Mouse (Mus musculus) thymus, postnatal 10 days (tissue): ENCODE measurements around the gene Art4.

Experiments used
- DNase-seq, 2 experiments: peaks; one replicate each; pipeline ENCODE4 v3.0.0; 2021; ENCODE audit warnings: low spot score in 2 of 2

The Art4 gene

DNA sequence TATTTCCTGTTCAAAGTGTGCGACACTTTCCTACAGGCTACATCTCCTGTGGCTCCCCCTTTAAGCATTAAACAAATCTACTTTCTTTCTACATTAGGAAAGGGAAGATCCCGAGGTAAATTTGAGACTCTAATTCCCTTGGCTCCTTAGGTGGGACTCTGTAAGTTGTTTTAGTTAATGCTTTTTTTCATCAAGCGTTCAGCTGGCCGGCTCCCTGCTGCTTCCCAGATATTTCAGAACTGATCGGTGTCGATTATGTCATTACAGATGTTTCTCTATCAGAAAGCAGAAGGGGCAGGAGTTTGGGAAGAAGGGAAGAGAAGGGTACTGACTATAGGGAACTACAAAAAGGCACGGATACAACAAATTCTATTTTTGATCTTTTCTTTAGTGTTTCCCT is 30.4 kb downstream of the Art4 start:
- DNase-seq, result no peak

- no peak for DNase-seq
Observed at GRCm38 (mm10) chr6:136824987-136825386, 32.5 kb downstream of the Art4 start.

DNA sequence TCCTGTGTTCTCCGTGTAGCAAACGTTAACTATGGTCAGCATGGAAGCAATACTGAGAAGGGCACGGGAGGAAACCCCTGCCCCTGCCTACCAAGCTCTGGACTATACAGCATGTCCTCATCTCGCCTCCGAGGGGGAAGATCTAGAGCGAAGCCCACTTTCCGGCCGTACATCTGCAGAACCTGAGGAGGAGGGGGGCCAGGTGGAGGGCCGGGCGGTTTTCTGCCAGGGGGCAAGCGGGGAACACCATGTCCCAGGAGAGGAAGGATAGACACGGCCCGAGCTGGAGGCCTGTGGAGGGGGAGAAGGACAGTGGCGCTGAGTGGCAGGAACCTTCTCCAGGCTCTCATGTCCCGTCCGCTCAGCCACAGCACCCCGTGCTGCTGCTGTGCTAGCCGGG is 36.4 kb downstream of the Art4 start:
- no peak for DNase-seq

- DNase-seq, result no peak
Observed at GRCm38 (mm10) chr6:136820381-136820780, 37.2 kb downstream of the Art4 start.

GRCm38 (mm10) chr6:136817549-136817948 is 40.0 kb downstream of the Art4 start:
- DNase-seq, result no peak

GRCm38 (mm10) chr6:136816826-136817225 is 40.7 kb downstream of the Art4 start:
- no peak for DNase-seq

DNA sequence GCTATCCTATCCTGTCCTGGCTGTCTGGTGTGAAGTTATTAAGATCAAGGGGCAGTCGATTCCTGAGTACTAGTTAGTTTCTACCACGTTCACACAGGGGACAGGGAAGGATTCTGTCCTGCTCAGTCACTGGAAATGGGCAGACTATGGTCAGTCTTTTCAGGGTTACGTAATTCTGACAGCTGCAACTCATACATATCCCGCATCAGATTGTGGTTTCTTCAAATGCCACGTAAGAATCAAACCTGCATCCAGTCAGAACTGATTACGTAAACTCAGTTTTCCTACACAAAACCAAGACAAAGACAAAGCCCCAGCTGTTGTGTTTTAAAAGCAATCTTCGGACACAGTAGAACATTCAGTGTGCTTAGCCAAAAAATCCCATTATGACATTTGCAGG is 42.2 kb downstream of the Art4 start:
- DNase-seq, result no peak

- DNase-seq, result no peak
Observed at GRCm38 (mm10) chr6:136813117-136813516, 44.4 kb downstream of the Art4 start.

DNA sequence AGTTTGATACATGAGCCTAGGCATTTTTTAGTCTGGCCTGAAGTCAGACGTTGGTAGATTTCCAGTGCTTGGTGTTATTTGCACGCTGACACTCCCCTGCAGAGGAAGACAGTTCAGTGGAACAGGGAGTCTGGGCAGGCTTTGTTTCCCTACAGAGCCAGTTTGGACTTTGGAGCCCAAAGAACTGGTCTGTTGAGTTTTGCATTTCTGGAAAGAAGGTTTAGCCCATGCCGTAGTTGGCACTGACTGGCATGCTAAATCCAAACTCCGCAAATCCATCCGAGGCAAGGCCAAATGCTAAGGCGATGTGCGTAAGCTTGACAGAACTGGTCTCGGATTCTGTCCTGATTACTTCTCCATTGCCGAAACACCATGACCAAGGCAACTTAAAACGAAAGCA is 46.3 kb downstream of the Art4 start:
- no peak for DNase-seq

DNA sequence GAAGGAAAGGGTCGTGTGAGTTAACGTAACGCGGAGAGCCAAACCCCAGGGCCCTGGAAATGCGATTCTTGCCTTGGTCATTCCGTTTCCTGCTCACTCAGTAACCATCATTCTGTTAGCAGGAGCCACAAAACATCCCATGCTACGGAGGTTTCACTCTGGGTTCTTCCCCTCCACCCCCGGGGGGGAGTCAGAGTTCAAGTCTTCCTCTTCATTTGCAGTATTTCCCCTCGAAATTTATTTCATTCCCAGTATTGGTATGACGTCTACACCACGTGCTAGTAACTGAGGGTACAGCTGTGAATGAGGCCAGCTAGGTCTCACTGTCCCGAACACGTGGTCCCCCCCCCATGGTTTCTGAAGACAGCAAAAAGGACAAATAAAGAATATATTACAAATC is 47.9 kb downstream of the Art4 start:
- DNase-seq, result no peak

DNA sequence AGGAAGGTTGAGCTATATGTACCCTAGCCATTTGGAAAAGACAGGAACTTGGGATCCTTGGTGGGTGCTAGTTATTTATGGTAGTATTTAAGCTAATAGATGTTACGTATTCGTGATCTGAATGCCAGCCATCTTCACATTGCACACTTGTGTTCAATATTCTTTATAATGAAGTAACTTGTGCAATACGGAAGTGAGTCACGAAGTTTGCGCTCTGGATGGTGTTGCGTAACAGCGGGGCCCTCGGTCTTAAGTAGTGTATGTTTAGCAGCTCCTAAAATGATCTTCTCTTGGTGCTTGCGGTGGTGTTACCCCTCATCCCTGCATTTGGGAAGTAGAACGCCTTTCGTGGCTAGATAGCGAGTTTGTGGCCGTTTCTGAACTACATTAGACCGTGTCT is 48.5 kb downstream of the Art4 start:
- peak in 1 of 2 experiments; percentile 33 for DNase-seq

DNA sequence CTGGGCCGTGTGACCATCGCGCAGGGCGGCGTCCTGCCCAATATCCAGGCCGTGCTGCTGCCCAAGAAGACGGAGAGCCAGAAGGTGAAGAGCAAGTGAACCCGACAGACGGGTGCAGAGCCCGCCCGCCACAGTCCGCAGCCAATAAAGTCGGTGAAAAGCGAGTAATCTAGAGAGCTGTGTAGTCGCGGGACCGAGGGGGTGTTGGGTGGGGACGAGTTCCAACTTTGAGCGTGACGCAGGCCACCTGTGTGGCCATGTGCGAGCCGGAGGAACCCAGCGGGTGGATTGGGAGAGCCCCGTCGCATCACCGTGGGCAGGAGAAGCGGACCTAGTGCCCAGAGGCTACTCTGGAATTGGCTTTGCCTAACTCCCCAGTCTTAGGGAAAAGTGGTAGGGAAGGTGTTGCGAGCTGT is 48.9 kb downstream of the Art4 start:
- peak in 1 of 2 experiments; percentile 31 for DNase-seq

DNA sequence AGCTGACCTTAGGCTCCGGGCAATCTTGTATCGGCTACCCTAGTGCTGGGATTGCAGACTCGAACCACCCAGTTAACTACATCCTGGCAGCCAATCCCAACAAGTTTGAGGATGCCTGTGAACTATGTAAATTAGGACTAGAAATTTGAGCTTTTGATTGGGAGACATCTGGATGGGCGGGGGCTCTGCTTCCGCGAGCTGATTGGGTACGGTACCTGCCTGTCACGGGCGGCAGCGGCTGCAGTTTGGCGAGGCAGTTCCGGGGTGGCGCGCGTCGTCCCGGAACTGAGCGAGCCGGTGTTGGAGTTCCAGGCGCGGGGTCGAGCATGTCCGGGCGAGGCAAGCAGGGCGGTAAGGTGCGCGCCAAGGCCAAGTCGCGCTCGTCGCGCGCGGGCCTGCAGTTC is 49.5 kb downstream of the Art4 start, which contains the start of gene H2afj:
TSS of gene H2afj (plus strand) at position 231 of the 404 bp plus-strand sequence.
- DNase-seq, result peak; percentile 97 to 100

- DNase-seq, result no peak
Observed at GRCm38 (mm10) chr6:136807395-136808013, 50.0 kb downstream of the Art4 start.

DNA sequence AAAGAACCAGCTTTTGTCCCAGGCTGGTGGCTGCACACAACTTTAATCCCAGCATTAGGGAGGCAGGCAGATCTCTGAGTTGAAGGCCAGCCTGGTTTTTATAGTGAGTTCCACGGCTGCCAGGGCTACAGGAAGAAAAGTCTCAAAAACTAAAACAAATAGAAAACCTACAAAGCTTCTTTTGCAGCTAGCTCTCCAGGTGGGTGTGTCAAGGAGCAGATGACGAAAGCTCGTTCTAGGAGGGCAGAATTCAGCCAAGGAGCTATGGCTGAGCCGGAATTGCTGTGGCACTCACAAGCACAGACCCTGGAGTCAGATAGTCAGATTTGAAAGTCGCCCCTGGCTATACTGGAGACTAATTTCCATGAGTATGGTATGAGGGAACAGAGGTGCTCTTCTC is 50.7 kb downstream of the Art4 start:
- DNase-seq, result no peak

- no peak for DNase-seq
Observed at GRCm38 (mm10) chr6:136805409-136805775, 52.1 kb downstream of the Art4 start.

DNA sequence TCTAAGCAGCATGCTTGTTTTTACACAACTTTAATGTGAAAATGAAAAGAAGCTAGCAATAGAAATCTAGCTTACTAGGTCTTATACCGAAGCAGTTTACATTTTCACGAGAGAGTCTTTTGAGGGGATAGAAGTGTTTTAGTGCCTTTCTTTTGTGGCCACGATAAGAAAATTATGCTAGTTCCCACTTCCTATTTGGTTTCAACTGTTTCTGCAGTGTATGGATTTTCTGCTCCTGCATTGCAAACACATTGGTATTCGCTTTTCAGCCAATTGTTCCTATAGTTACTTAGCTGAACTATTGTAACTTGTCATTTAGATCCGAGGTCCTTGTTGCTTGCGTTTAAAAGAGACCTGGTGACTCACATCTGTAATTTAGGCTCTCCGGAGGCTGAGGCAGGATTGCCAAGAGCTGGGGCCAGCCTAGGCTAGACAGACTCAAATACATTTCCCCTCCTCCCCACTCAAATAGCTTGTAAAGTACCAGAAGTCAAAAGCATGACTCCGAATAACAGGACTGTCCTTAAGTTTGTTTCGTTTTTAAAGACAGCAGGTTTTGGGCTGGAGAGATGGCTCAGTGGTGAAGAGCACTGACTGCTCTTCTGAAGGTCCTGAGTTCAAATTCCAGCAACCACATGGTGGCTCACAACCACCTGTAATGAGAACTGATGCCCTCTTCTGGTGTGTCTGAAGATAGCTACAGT is 52.7 kb downstream of the Art4 start:
- DNase-seq, result no peak

GRCm38 (mm10) chr6:136803739-136804633 is 53.5 kb downstream of the Art4 start, which contains the start of gene Hist4h4:
Gene Hist4h4 (minus strand): TSS chr6:136804415.
- peak; percentile 90 to 98 for DNase-seq

- peak in 1 of 2 experiments; percentile 14 for DNase-seq
Observed at GRCm38 (mm10) chr6:136803093-136803738, 54.3 kb downstream of the Art4 start.

DNA sequence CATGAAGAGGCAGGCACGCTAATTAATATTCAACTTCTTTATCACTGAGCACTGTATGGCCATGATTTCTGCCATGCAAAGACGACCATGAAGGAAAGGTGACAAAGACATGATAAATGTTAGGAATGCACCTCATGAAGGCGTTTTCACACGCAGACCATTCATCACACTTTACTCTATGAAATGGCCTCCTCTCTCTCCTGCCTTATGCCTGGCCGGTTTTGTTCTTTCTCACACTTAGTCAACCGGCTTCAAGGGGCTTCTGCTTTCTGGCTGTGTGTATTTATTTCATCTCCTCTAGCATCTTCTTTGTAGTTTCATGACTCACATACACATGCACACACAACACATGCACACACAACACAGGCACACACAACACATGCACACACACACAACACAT is 56.3 kb downstream of the Art4 start:
- no peak for DNase-seq

DNA sequence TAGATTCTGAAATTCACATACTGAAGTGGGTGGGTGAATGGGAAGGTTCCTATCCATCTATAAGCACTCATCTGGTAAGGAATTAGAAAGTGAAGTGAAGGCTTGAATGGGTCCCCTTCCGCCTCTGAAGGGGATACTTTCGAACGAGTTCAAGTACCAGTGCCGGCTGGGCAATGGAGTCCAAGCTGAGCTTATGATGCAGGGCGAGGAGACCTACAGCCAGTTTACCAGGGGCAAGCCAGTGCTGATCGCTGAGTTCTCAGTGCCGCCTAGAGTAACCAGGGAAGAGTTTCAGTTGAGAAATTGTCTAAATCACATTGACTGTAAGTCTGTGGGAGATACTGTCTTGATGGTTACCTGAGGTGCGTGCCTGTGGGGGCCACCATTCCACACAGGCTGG is 56.8 kb downstream of the Art4 start:
- DNase-seq, result no peak
